Mouse (Mus musculus): ENCODE results near the gene Wwc1.

DNA sequence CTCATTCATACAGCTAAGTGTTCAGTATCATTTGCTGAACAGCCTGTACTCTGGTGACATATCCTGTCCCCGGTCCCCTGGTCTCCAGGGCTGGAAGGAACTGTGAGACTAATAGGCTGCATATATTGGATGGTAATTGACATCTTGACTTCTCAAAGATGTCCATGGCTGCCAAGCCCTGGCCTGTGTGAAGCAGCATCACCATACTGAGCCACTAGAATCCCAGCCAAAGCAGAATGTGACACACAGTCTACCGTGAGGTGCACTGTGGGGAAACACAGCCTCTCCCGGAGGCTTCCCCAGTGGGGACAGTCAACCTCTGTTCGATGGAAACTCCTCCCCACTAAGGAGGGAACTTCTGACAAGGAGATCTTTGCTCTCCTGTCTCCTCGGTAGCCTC lies 125.4 kb downstream of the Wwc1 start:
- TF ChIP-seq POLR2A (IDR thresholded peaks at IDR 0.05; ENCODE audit: borderline replicate concordance, low read depth, low read length), result no peak
- no peak for TF ChIP-seq CTCF (IDR thresholded peaks at IDR 0.05; ENCODE audit: low read depth, low read length)

Measured in bone marrow macrophage, adult 2 months (primary cell).